ENCODE assay signal across 13 mouse cellular contexts in genomic region chr14:12393271-12393861, GRCm38 (mm10). TPM values are rescaled to one million over a fixed set of nuclear protein-coding genes. Genes with fewer than 3 reads are reported as not detected.
DNase-seq lines count a peak whose midpoint lies in the region; ATAC-seq and TF ChIP-seq lines count a peak whose summit lies in the region.
"Had no signal": no experiment of that assay in that cellular context is flagged by ENCODE, and none has a peak within 500 bp of the region (broad histone marks: within the 10 kb centered on the region; RNA-seq: fewer than 3 reads in every experiment).

No protein-coding gene starts in this region.

- no peak overlapping the region for H3K27ac ChIP-seq in ES-E14 (ENCODE audit: insufficient read depth, low read depth, low read length, poor library complexity, severe bottlenecking)
- H3K27ac ChIP-seq in forebrain, embryonic 15.5 days (replicated peaks) = peak overlapping the region; percentile 77
- H3K27ac ChIP-seq in midbrain, embryonic 10.5 days (replicated peaks) = no peak overlapping the region
- H3K27ac ChIP-seq: kidney, embryonic 15.5 days had no signal

- no peaks in the 10 kb centered on the region for H3K27me3 ChIP-seq in forebrain, embryonic 15.5 days
- H3K27me3 ChIP-seq in midbrain, embryonic 10.5 days (ENCODE audit: low read depth, poor library complexity, severe bottlenecking) = peaks cover 98% of the 10 kb centered on the region
- H3K27me3 ChIP-seq: kidney, embryonic 15.5 days had no signal

- no peaks in the 10 kb centered on the region for H3K9me3 ChIP-seq in ES-E14 (ENCODE audit: control insufficient read depth, insufficient read depth, low read depth, low read length)
- no peaks in the 10 kb centered on the region for H3K9me3 ChIP-seq in forebrain, embryonic 15.5 days
- no peaks in the 10 kb centered on the region for H3K9me3 ChIP-seq in midbrain, embryonic 10.5 days (replicated peaks)
- H3K9me3 ChIP-seq: kidney, embryonic 15.5 days had no signal

- peak overlapping the region; percentile 20; the same call in 1 of the 2 replicates for H3K4me2 ChIP-seq in forebrain, embryonic 15.5 days (replicated peaks)
- H3K4me2 ChIP-seq: kidney, embryonic 15.5 days; liver, embryonic 11.5 days had no signal

- in situ Hi-C loops in ES-E14 (cut with MboI; ENCODE audit: low sequenced_read_pairs in 2 of 2, unreplicated experiment in 2 of 2) = no loop called here

- no peak for DNase-seq in ES-E14 (ENCODE audit: low read depth, low spot score)
- DNase-seq in cerebellum, postnatal 10 days = peak; percentile 49 to 69
- DNase-seq in midbrain, embryonic 10.5 days (ENCODE audit: low spot score) = peak; percentile 68
- DNase-seq in gastrocnemius, postnatal 4 days (ENCODE audit: low spot score in 2 of 2) = no peak
- DNase-seq in spleen, postnatal 4 days (ENCODE audit: low spot score in 2 of 2) = no peak
- no peak for DNase-seq in adrenal gland, postnatal 4 days (ENCODE audit: low spot score in 2 of 2)
- DNase-seq in frontal cortex, postnatal 36 days (ENCODE audit: low spot score in 2 of 2) = no peak

- no peak overlapping the region for H3K9ac ChIP-seq in ES-E14 (ENCODE audit: insufficient read depth, low read depth, low read length, poor library complexity, severe bottlenecking)
- H3K9ac ChIP-seq in forebrain, embryonic 15.5 days (replicated peaks) = no peak overlapping the region
- H3K9ac ChIP-seq: kidney, embryonic 15.5 days had no signal

- H3K4me1 ChIP-seq in ES-E14 (ENCODE audit: control insufficient read depth in 2 of 2, insufficient read depth in 2 of 2, low read length in 2 of 2, poor library complexity in 1 of 2) = peaks cover 0 to 6% of the 10 kb centered on the region in 2 experiments; a peak in 1 of 4 replicates
- peaks cover 65% of the 10 kb centered on the region for H3K4me1 ChIP-seq in forebrain, embryonic 15.5 days
- H3K4me1 ChIP-seq in midbrain, embryonic 10.5 days = peaks cover 65% of the 10 kb centered on the region

- ATAC-seq in forebrain, embryonic 15.5 days (replicated peaks) = peak; percentile 87

- no peaks in the 10 kb centered on the region for H3K36me3 ChIP-seq in ES-E14 (ENCODE audit: control insufficient read depth, insufficient read depth, low read length, poor library complexity, severe bottlenecking)
- no peaks in the 10 kb centered on the region for H3K36me3 ChIP-seq in forebrain, embryonic 15.5 days
- no peaks in the 10 kb centered on the region for H3K36me3 ChIP-seq in midbrain, embryonic 10.5 days
- H3K36me3 ChIP-seq: kidney, embryonic 15.5 days had no signal

- 3% methylated on average over 12 of the region's 12 CpGs for WGBS in forebrain, embryonic 15.5 days
- 7% methylated on average over 12 of the region's 12 CpGs for WGBS in midbrain, embryonic 10.5 days

- H3K4me3 ChIP-seq in ES-E14 (ENCODE audit: insufficient read depth in 1 of 2, low read depth in 1 of 2, low read length in 2 of 2, poor library complexity in 1 of 2, severe bottlenecking in 1 of 2) = no peak overlapping the region
- H3K4me3 ChIP-seq in forebrain, embryonic 15.5 days = no peak overlapping the region
- H3K4me3 ChIP-seq in midbrain, embryonic 10.5 days = no peak overlapping the region
- H3K4me3 ChIP-seq: kidney, embryonic 15.5 days; myocyte had no signal

TF ChIP-seq in ES-E14, 5 proteins besides CTCF, POLR2A, EP300 and RAD21:
- TF ChIP-seq MAFK (IDR thresholded peaks at IDR 0.05; ENCODE audit: insufficient read depth, low read depth, low read length) (0 out of 2 replicates have a peak, but pooled peaks have one; percentile 53), ZNF384 (IDR thresholded peaks at IDR 0.05; ENCODE audit: low read depth, low read length) (no peak)
TF ChIP-seq in ES-E14: peak in this region for 1.

RNA-seq across cellular contexts. Expression of gene Fezf2, which starts 45.4 kb away (rescaled TPM):
- total RNA-seq in ES-E14 (2012; rRNA removed) = not detected in 2 replicates
- 90.9 and 94.3 TPM in 2 replicates for polyA plus RNA-seq in forebrain, embryonic 15.5 days (2015; fragmentation: Nextera tagmentation; extraction: Ambion mirVana)
- polyA plus RNA-seq in midbrain, embryonic 10.5 days (2016; fragmentation: Nextera tagmentation; extraction: Ambion mirVana) = 5.0 and 9.8 TPM in 2 replicates
- total RNA-seq in gastrocnemius, postnatal 4 days (2021) = not detected
- not detected for total RNA-seq in adrenal gland, postnatal 4 days (2021)
- polyA plus RNA-seq: gonadal fat pad, adult 2 months; kidney, embryonic 15.5 days; myocyte; stomach, embryonic 16.5 days had no signal

Comparison
In these comparisons a context has a peak if more than half of its experiments do, and no peak if none do; other contexts are left out.
1. DNase-seq: peak in cerebellum, postnatal 10 days (2 of 2) and midbrain, embryonic 10.5 days (single experiment); none in ES-E14 (single experiment), gastrocnemius, postnatal 4 days (0 of 2), spleen, postnatal 4 days (0 of 2), adrenal gland, postnatal 4 days (0 of 2) and frontal cortex, postnatal 36 days (0 of 2).